Mouse (Mus musculus) heart, postnatal 0 days (tissue): ENCODE data around the gene Atxn7l3.

ENCODE experiments used
- CTCF ChIP-seq: IDR thresholded peaks from 2 replicates; pipeline ENCODE4 v1.5.1; 2016; ENCODE audit warnings: antibody characterized with exemption, control low read depth, low read depth
- EP300 ChIP-seq: IDR thresholded peaks from 2 replicates; pipeline ENCODE4 v1.6.1; 2016; ENCODE audit warnings: antibody characterized with exemption, low read depth

DNA sequence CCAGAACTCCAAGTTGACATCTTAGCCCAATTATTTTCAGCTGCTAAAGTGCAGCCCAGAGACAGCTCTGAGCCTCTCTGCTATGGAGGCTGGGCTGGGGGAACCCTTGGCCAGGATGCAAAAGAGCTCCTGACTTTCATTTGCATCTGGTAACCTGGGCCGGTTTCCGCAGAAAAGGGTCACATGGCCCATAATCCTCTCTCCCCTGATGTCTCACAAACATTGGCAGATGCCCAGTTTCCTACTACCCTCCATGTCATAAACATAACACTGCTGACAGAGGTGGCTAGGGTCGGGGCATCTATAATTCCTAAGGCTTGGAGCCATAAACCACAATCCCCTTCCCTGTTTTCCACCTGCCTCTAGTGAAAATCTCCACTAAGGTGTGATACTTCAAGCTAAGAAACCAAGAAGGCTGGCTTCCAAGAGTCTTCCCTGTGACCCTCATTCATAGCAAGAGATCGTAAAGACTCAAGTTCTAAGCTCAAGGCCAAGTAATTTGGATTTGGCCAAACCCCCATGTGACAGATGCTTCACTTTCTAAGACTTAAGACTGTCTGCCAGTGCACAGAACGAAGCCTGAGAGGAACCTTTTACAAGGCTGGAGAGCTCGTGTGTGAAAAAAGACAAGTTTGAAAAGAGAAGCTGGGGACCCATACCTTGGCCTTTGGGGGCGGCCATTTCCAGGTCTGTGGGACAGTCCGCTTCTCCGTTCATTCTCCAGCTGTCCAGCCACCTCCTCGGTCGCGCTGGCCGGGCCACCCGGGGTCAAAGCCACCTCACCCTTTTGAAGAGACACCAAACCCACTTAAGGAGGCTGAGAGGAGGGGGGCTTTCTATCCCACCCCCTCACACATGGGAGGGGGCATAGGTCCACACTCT lies 19.5 kb upstream of the Atxn7l3 start:
- TF ChIP-seq EP300: no peak
- TF ChIP-seq CTCF: no peak
